13 mouse cellular contexts compared by ENCODE assay signal in the genomic region with DNA sequence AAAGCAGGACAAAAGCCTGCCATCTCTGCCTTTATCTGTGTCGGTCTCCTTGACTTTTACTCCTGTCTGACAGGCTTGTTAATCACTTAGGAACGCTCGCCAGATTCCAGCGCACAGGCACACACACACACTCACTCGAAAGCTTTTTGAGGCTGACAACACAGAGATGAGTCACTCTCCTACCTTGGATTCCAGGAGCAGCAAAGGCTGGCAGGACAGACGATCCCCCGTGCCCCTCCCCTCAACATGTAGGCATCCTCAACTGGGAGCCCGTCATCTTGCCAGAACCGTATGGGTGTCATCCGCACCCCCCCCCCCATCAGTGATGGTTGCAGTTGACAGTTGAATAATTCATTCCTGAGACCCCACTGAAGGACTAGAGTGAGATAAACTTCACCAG. TPM values are rescaled to one million over a fixed set of nuclear protein-coding genes. Genes with fewer than 3 reads are reported as not detected.
DNase-seq lines count a peak whose midpoint lies in the region; ATAC-seq and TF ChIP-seq lines count a peak whose summit lies in the region.
"Had no signal": no experiment of that assay in that cellular context is flagged by ENCODE, and none has a peak within 500 bp of the region (broad histone marks: within the 10 kb centered on the region; RNA-seq: fewer than 3 reads in every experiment).

No protein-coding gene starts in this region.

- DNase-seq in heart, adult 8-10 months (ENCODE audit: low spot score): no peak
- peak; percentile 79 for DNase-seq in Muller cell, postnatal 12 days (ENCODE audit: inconsistent ontology term)
- DNase-seq in embryo, embryonic 10.5 days (ENCODE audit: low spot score): peak; percentile 44
- peak; percentile 40 for DNase-seq in hindbrain, postnatal 0 days (ENCODE audit: low spot score)
- DNase-seq in limb, embryonic 10.5 days (ENCODE audit: low spot score): no peak
- no peak for DNase-seq in urinary bladder, adult 2 months (ENCODE audit: low spot score)
- DNase-seq: cerebellum, adult 9-10 months; left cerebral cortex, postnatal 4 days; lung, embryonic 14.5 days had no signal

- no peaks in the 10 kb centered on the region for H3K36me3 ChIP-seq in heart, embryonic 12.5 days
- no peaks in the 10 kb centered on the region for H3K36me3 ChIP-seq in hindbrain, postnatal 0 days (ENCODE audit: insufficient read depth, low read length)
- no peaks in the 10 kb centered on the region for H3K36me3 ChIP-seq in limb, embryonic 10.5 days
- no peaks in the 10 kb centered on the region for H3K36me3 ChIP-seq in kidney, embryonic 14.5 days (ENCODE audit: control insufficient read depth, insufficient read depth, low read length)

- H3K9ac ChIP-seq in heart, embryonic 12.5 days: no peak overlapping the region
- H3K9ac ChIP-seq in hindbrain, postnatal 0 days (replicated peaks; ENCODE audit: low read length): no peak overlapping the region
- no peak overlapping the region for H3K9ac ChIP-seq in kidney, embryonic 14.5 days (ENCODE audit: low read depth, low read length)
- H3K9ac ChIP-seq: lung, embryonic 14.5 days had no signal

- H3K27me3 ChIP-seq in heart, embryonic 12.5 days (replicated peaks): no peaks in the 10 kb centered on the region
- no peaks in the 10 kb centered on the region for H3K27me3 ChIP-seq in hindbrain, postnatal 0 days (ENCODE audit: insufficient read depth, low read length)
- no peaks in the 10 kb centered on the region for H3K27me3 ChIP-seq in limb, embryonic 10.5 days (ENCODE audit: low read depth, poor library complexity, severe bottlenecking)
- no peaks in the 10 kb centered on the region for H3K27me3 ChIP-seq in kidney, embryonic 14.5 days (ENCODE audit: control insufficient read depth, insufficient read depth, low read length)

- H3K4me1 ChIP-seq in heart, embryonic 12.5 days (replicated peaks): peaks cover 19% of the 10 kb centered on the region
- H3K4me1 ChIP-seq in hindbrain, postnatal 0 days (ENCODE audit: insufficient read depth, low read length): no peaks in the 10 kb centered on the region
- H3K4me1 ChIP-seq in limb, embryonic 10.5 days: peaks cover 4% of the 10 kb centered on the region; the same call in 1 of the 2 replicates
- H3K4me1 ChIP-seq in kidney, embryonic 14.5 days (ENCODE audit: control insufficient read depth, insufficient read depth, low read length): 0 out of 2 replicates have a peak, but pooled peaks cover 4% of the 10 kb centered on the region

- ATAC-seq in heart, embryonic 12.5 days (ENCODE audit: insufficient number of reproducible peaks, low FRiP score): no peak
- ATAC-seq in hindbrain, postnatal 0 days: no peak
- ATAC-seq in kidney, embryonic 14.5 days (ENCODE audit: low FRiP score, low TSS enrichment): no peak
- ATAC-seq: activated CD4-positive, CD25-positive, alpha-beta regulatory T cell, adult 4 months had no signal

- WGBS in heart, embryonic 12.5 days: 28% methylated on average over 10 of the region's 10 CpGs
- 17% methylated on average over 10 of the region's 10 CpGs for WGBS in hindbrain, postnatal 0 days
- 52% methylated on average over 10 of the region's 10 CpGs for WGBS in limb, embryonic 10.5 days
- 53% methylated on average over 10 of the region's 10 CpGs for WGBS in kidney, embryonic 14.5 days

- TF ChIP-seq CTCF in hindbrain, postnatal 0 days (IDR thresholded peaks at IDR 0.05; ENCODE audit: low read depth): no peak

- no peak overlapping the region for H3K27ac ChIP-seq in heart, embryonic 12.5 days (ENCODE audit: poor library complexity, severe bottlenecking)
- no peak overlapping the region for H3K27ac ChIP-seq in hindbrain, postnatal 0 days
- H3K27ac ChIP-seq in limb, embryonic 10.5 days: no peak overlapping the region
- no peak overlapping the region for H3K27ac ChIP-seq in kidney, embryonic 14.5 days (ENCODE audit: low read depth, low read length)

- H3K9me3 ChIP-seq in heart, embryonic 12.5 days (replicated peaks): no peaks in the 10 kb centered on the region
- no peaks in the 10 kb centered on the region for H3K9me3 ChIP-seq in hindbrain, postnatal 0 days (ENCODE audit: low read length)
- no peaks in the 10 kb centered on the region for H3K9me3 ChIP-seq in limb, embryonic 10.5 days (replicated peaks)
- H3K9me3 ChIP-seq in kidney, embryonic 14.5 days (ENCODE audit: control insufficient read depth, low read length): no peaks in the 10 kb centered on the region

- 0 out of 2 replicates have a peak overlapping the region, but pooled peaks have one; percentile 0 for H3K4me2 ChIP-seq in heart, embryonic 12.5 days
- H3K4me2 ChIP-seq in hindbrain, postnatal 0 days (ENCODE audit: low read depth, low read length): no peak overlapping the region
- no peak overlapping the region for H3K4me2 ChIP-seq in kidney, embryonic 14.5 days (replicated peaks; ENCODE audit: low read depth, low read length)
- H3K4me2 ChIP-seq: lung, embryonic 14.5 days had no signal

- H3K4me3 ChIP-seq in heart, embryonic 12.5 days: no peak overlapping the region
- H3K4me3 ChIP-seq in hindbrain, postnatal 0 days (ENCODE audit: low read length): no peak overlapping the region
- H3K4me3 ChIP-seq in limb, embryonic 10.5 days: no peak overlapping the region
- no peak overlapping the region for H3K4me3 ChIP-seq in kidney, embryonic 14.5 days (ENCODE audit: low read length)

RNA-seq across cellular contexts. Expression of a gene that starts 25.1 kb away (rescaled TPM):
- polyA plus RNA-seq in heart, embryonic 12.5 days (2016; fragmentation: Nextera tagmentation; extraction: Ambion mirVana): 0.05 and 0.06 TPM in 2 replicates
- under 1 TPM in 2 of 4 experiments, not detected in 2; 0.08 to 0.13 TPM for total RNA-seq in heart, adult 8-10 months (2022)
- total RNA-seq in hindbrain, postnatal 0 days (2014; rRNA removed): 3.6 and 3.7 TPM in 2 replicates
- polyA plus RNA-seq in hindbrain, postnatal 0 days (2015; fragmentation: Nextera tagmentation; extraction: Ambion mirVana): 1.6 and 1.7 TPM in 2 replicates
- polyA plus RNA-seq in limb, embryonic 10.5 days (2016; fragmentation: Nextera tagmentation; extraction: Ambion mirVana): 0.04 TPM in 1 of 2 replicates, not detected in the other
- 0.03 and 0.04 TPM in 2 replicates for polyA plus RNA-seq in urinary bladder, adult 2 months (2012; rRNA removed)
- polyA plus RNA-seq in kidney, embryonic 14.5 days (2014; fragmentation: Nextera tagmentation; extraction: Ambion mirVana): 0.27 TPM in 1 of 2 replicates, not detected in the other
- polyA plus RNA-seq: activated CD4-positive, CD25-positive, alpha-beta regulatory T cell, adult 4 months; heart, embryonic 16.5 days had no signal

Comparison
In these comparisons a context has a peak if more than half of its experiments do, and no peak if none do; other contexts are left out.
1. DNase-seq: peak in Muller cell, postnatal 12 days (single experiment), embryo, embryonic 10.5 days (single experiment) and hindbrain, postnatal 0 days (single experiment); none in heart, adult 8-10 months (single experiment), limb, embryonic 10.5 days (single experiment) and urinary bladder, adult 2 months (single experiment).